Mouse (Mus musculus): Measurements from ENCODE around the gene Pepd.
A peak's percentile ranks its signal among the peaks of the same experiment; 100 is the strongest.

Pepd gene

GRCm38 (mm10) chr7:35055619-35056435, 143.6 kb downstream of the Pepd start:
- DNase-seq (ENCODE audit: low spot score in 2 of 2), result peak in 1 of 2 experiments; percentile 16

- peak; percentile 95 to 99 for DNase-seq (ENCODE audit: low spot score in 2 of 2)
Observed at GRCm38 (mm10) chr7:35056436-35056864, 144.3 kb downstream of the Pepd start, which contains the start of gene Cebpg. Gene Cebpg, minus strand, starts transcription at chr7:35056573.

GRCm38 (mm10) chr7:35056999-35057398, 144.8 kb downstream of the Pepd start:
- no peak for DNase-seq (ENCODE audit: low spot score in 2 of 2)

- DNase-seq (ENCODE audit: low spot score in 2 of 2), result no peak
Observed at GRCm38 (mm10) chr7:35057569-35057968, 145.4 kb downstream of the Pepd start.

DNA sequence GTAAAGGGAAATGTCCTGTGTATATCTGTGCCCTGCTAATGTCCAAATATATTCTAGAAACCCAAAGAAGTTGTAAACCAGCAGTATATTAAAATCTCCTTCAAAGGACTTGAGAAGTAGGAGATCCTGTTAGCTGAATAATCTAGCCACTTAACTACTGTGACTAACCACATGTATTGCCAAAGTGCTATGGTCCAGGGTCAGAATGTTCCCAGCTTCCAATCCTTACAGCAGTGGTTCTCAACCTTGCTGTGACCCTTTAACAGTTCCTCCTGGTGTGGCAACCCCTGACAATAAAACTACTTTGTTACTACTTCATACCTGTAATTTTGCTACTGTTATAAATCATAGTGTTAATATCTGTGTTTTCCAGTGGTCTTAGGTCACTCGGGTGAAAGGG, 146.2 kb downstream of the Pepd start:
- DNase-seq (ENCODE audit: low spot score in 2 of 2), result no peak

GRCm38 (mm10) chr7:35059467-35059866, 147.3 kb downstream of the Pepd start:
- no peak for DNase-seq (ENCODE audit: low spot score in 2 of 2)

DNA sequence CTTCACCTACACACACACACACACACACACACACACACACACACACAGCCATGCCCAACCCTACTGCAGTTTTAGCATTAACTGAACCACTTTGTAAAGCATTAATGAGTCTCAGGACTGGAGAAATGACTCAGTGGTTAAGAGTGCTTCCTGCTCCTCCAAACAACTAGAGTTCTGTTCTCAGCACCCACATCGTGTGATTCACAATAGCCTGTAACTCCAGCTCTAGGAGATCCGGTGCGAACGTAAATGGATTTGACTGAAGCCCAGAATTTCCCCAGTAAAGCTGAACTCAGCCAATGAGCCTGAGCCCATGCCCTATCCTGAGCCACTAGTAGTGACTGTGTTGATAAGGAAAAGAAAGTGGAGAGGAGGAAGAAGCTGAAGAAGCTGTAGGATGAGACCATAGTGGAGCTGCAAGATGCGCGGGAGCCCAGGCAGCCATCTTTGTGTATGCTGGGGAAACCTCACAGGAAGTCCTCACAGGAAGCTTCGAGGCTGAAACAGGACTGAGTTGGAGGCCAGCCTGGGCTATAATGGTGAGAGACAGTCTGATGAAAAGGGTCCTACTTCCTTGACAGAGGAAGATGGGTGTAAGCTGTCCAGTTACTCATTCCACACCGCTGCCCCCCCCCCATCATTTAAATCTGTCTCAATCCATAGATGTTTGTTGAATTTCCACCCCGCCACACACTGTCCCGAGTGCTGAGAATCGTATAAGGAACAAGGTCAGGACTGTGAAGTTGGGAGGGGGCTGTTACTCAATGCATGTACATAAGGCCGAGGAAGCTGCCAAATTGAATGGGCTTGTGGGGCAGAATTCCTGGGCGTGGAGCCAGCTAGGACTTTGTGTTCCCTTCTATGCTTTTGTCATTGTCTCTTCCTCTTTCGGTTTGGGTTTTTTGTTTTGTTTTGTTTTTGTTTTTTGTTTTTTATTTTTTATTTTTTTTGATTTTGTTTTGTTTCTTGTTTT, 152.4 kb downstream of the Pepd start:
- peak in 1 of 2 experiments; percentile 37 for DNase-seq (ENCODE audit: low spot score in 2 of 2)

- DNase-seq (ENCODE audit: low spot score in 2 of 2), result no peak
Observed at GRCm38 (mm10) chr7:35065958-35066357, 153.8 kb downstream of the Pepd start.

- no peak for DNase-seq (ENCODE audit: low spot score in 2 of 2)
Observed at GRCm38 (mm10) chr7:35066640-35067212, 154.5 kb downstream of the Pepd start.

DNA sequence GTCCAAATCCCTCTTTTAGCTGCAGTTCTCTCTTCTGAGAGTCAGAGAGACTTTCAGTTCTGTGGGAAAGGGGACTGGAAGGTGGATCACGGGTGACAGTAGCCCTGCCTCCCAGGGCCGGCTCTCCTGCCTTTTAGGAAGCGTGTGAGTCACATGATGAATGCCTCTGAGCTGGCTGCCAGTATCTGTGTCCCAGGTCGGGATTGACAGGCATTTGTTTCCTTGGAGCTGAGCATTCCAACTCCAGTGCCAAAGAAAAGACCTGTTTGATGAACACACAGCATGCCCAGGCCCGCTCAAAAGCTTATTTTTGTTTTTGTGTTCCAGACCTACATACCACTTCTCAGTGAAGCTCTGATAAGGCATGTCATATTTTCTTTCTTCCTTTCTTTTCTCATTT, 164.5 kb downstream of the Pepd start:
- no peak for DNase-seq (ENCODE audit: low spot score in 2 of 2)

- no peak for DNase-seq (ENCODE audit: low spot score in 2 of 2)
Observed at GRCm38 (mm10) chr7:35080843-35081338, 168.7 kb downstream of the Pepd start.

GRCm38 (mm10) chr7:35081406-35082104, 169.4 kb downstream of the Pepd start:
- DNase-seq (ENCODE audit: low spot score in 2 of 2), result no peak

DNA sequence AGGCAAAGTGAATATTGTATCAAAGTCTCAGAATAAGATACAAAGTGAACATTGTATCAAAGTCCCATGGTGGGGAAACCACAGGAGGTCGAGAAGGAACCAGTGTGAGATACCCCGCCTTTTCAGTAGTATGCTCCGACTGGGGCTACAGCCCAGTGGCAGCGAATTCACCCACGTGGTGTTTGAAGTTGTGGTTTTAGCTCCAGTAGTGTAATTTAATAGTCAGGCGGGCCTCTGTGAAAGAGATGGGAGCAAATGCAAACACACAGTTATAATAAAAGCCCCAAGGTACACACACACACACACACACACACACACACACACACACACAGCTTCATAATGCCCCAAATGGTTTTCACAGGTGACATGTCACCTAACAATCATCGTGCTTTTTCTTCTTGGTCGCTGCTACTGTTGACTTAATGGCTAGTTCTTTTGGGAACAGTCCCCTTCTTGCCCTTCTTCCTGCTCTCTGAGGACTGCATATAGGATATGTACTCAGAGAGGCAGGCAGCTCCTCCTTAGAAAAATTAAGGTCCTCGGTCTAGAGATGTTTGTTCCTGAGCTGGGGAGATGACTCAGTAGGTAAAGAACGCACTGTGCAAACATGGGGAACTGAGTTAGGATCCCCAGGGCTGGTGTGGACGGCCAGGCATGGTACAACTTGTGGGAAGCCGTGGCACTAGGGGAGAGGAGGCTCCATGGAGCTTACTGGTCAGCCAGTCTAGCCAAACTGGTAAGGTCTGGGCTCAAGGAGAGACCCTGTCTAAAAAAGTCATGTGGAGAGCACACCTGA, 172.6 kb downstream of the Pepd start:
- no peak for DNase-seq (ENCODE audit: low spot score in 2 of 2)

GRCm38 (mm10) chr7:35086271-35086861, 174.2 kb downstream of the Pepd start:
- DNase-seq (ENCODE audit: low spot score in 2 of 2), result peak in 1 of 2 experiments; percentile 13

DNA sequence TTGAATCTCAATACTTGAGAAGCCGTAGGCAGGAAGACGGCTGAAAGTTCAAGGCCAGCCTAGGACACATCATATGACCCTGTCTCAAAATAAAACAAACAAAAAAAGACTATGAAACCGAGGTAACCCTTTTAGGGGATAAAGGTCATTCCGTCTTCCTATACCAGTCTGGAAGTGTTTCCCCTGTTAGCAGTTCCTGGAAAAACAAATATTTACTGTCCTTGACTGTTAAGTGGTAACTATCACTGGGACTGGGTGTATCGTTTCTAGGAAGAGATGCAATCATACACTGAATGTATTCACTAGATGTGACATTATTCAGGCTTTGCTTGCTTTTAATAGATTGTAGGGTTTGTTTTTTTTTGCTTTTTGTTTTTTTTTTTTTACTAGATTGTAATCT, 178.4 kb downstream of the Pepd start:
- no peak for DNase-seq (ENCODE audit: low spot score in 2 of 2)
